Mouse (Mus musculus) kidney, postnatal 0 days (tissue): Measurements from ENCODE around the gene Ccr10. TPM values are rescaled to one million over a fixed set of nuclear protein-coding genes. Genes with fewer than 3 reads are reported as not detected.

Experiments used
- ATAC-seq: fragments of 200-750 bp; cut with Nextera tagmentation; replicated peaks from 2 replicates; pipeline ENCODE4 v1.8.0; 2017; ENCODE audit warnings: low read depth, moderate number of reproducible peaks, moderate TSS enrichment, moderate library complexity; ENCODE audit not compliant: low FRiP score
- DNase-seq: peaks from one replicate; pipeline ENCODE4 v3.0.0-alpha.2; 2016; ENCODE audit warnings: low spot score
- H3K27ac ChIP-seq: fragments of 300-500 bp; sonication (generic); 2 replicates; pipeline ENCODE4 v1.5.1; 2014; ENCODE audit warnings: mild to moderate bottlenecking
- H3K27me3 ChIP-seq: fragments of 300-500 bp; sonication (generic); 2 replicates; pipeline ENCODE4 v1.6.1; 2014; ENCODE audit warnings: low read length, mixed read lengths; ENCODE audit not compliant: insufficient read depth
- H3K36me3 ChIP-seq: fragments of 300-500 bp; sonication (generic); 2 replicates; pipeline ENCODE4 v1.6.1; 2014; ENCODE audit warnings: low read length, mixed read lengths; ENCODE audit not compliant: insufficient read depth
- H3K4me1 ChIP-seq: fragments of 300-500 bp; sonication (generic); replicated peaks from 2 replicates; pipeline ENCODE4 v1.6.1; 2014; ENCODE audit warnings: antibody characterized with exemption, low read length, mixed read lengths; ENCODE audit not compliant: insufficient read depth
- H3K4me2 ChIP-seq: fragments of 300-500 bp; sonication (generic); 2 replicates; pipeline ENCODE4 v1.6.1; 2014; ENCODE audit warnings: mild to moderate bottlenecking, low read length, moderate library complexity, mixed read lengths
- H3K4me3 ChIP-seq: fragments of 300-500 bp; sonication (generic); replicated peaks from 2 replicates; pipeline ENCODE4 v1.5.1; 2014; ENCODE audit warnings: low read depth, low read length
- H3K9ac ChIP-seq: fragments of 300-500 bp; sonication (generic); 2 replicates; pipeline ENCODE4 v1.6.1; 2014; ENCODE audit warnings: low read depth, low read length
- H3K9me3 ChIP-seq: fragments of 300-500 bp; sonication (generic); replicated peaks from 2 replicates; pipeline ENCODE4 v1.6.1; 2016; ENCODE audit warnings: low read length, inconsistent platforms, mixed read lengths
- CTCF ChIP-seq: IDR thresholded peaks from 2 replicates; pipeline ENCODE4 v1.5.1; 2016; ENCODE audit warnings: antibody characterized with exemption, low read depth, mild to moderate bottlenecking, moderate library complexity
- WGBS: fragments of 180-500 bp; shearing (Covaris S2); extraction: QIAGEN DNeasy Blood & Tissue Kit; methylation state at CpG from one replicate; pipeline ENCODE4 v1.1.7; 2014; 5-methylcytosine and 5-hydroxymethylcytosine counted together
- polyA plus RNA-seq: library from polyadenylated mRNA; unstranded; fragments of >200 nt; fragmentation: Nextera tagmentation; extraction: Ambion mirVana; gene quantifications from 2 replicates; pipeline ENCODE4 v1.2.1, GENCODE M21; 2015

The Ccr10 gene
- polyA plus RNA-seq, 1 experiment from 2014 or later, result 0.45 TPM

GRCm38 (mm10) chr11:101173631-101174388 lies 1.4 kb downstream of the Ccr10 start:
- Histone ChIP-seq H3K4me3 (peak overlapping the region; percentile 30), H3K9ac (peak overlapping the region; percentile 38), H3K9me3 (no peaks in the 10 kb centered on the region), H3K36me3 (no peaks in the 10 kb centered on the region), H3K4me1 (peaks cover 36% of the 10 kb centered on the region), H3K27me3 (no peaks in the 10 kb centered on the region), H3K27ac (peak overlapping the region; percentile 67; the same call in 1 of the 2 replicates), H3K4me2 (peak overlapping the region; percentile 65)
- TF ChIP-seq CTCF, result peak; percentile 93
- ATAC-seq (peak; percentile 57), DNase-seq (peak; percentile 90)
- WGBS, result 2% methylated on average over 56 of the region's 61 CpGs

DNA sequence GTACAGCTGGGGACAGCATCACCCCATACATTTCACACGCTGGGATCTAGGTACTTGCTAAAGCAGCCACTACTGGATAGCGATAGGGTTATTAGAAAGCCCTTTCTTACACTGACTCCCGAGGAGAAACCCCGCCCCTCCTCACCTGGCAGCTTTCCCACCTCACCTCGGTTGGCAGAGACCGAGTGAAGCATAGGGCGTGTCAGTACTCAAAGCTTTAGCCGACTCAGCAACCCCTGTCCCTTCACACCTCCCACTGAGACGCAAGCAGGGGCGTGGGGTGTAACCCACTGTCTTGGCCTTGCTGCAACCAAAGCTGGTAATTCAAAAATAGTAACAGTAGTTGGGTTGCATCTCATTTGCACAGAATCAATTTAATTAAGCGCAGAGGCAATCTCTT lies 2.1 kb downstream of the Ccr10 start:
- Histone ChIP-seq H3K4me1 (peaks cover 37% of the 10 kb centered on the region), H3K9ac (no peak overlapping the region)

DNA sequence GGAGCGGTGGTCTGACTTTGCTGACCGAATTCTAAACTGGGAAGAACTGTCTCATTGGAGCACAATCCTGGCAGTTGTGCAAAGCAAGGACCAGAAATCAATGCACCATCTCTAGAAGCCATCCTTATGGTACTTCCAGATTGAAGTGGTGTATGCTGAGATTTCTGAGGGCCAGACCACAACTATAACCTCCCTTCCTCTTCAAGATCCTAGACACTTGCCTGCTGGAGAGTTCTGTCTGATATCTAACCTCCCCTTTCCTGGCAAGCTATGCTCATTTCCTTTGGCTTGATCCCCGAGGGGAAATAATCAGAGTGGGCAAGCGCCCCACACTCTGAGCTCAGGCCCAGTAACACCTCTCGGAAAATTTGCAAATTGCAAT lies 2.8 kb downstream of the Ccr10 start:
- peaks cover 37% of the 10 kb centered on the region for H3K4me1 ChIP-seq
- 13% methylated on average over 5 of the region's 5 CpGs for WGBS
- TF ChIP-seq CTCF, result no peak
- ATAC-seq, result no peak
- peak overlapping the region; percentile 72; the same call in 1 of the 2 replicates for H3K27ac ChIP-seq
- no peaks in the 10 kb centered on the region for H3K27me3 ChIP-seq
- no peaks in the 10 kb centered on the region for H3K9me3 ChIP-seq
- H3K4me3 ChIP-seq, result peak overlapping the region; percentile 36
- H3K36me3 ChIP-seq, result peaks cover 4% of the 10 kb centered on the region; the same call in 1 of the 2 replicates
- peak overlapping the region; percentile 75 for H3K4me2 ChIP-seq
- no peak for DNase-seq
- H3K9ac ChIP-seq, result peak overlapping the region; percentile 43; the same call in 1 of the 2 replicates

More for the DNA sequence above, 2.1 kb downstream of the Ccr10 start:
- Histone ChIP-seq H3K4me2 (peak overlapping the region; percentile 65), H3K36me3 (no peaks in the 10 kb centered on the region), H3K27ac (peak overlapping the region; percentile 67; the same call in 1 of the 2 replicates), H3K4me3 (0 out of 2 replicates have a peak overlapping the region, but pooled peaks have one; percentile 30), H3K27me3 (no peaks in the 10 kb centered on the region), H3K9me3 (no peaks in the 10 kb centered on the region)
- ATAC-seq (no peak), DNase-seq (no peak)
- 4% methylated on average over 11 of the region's 11 CpGs for WGBS
- no peak for TF ChIP-seq CTCF

- ATAC-seq (no peak; the same call in 1 of the 2 replicates), DNase-seq (peak; percentile 92)
- TF ChIP-seq CTCF, result no peak
- Histone ChIP-seq H3K27ac (peak overlapping the region; percentile 72), H3K36me3 (peaks cover 9% of the 10 kb centered on the region; the same call in 1 of the 2 replicates), H3K4me3 (peak overlapping the region; percentile 36), H3K27me3 (no peaks in the 10 kb centered on the region), H3K4me1 (peaks cover 37% of the 10 kb centered on the region), H3K9me3 (no peaks in the 10 kb centered on the region), H3K9ac (peak overlapping the region; percentile 43), H3K4me2 (peak overlapping the region; percentile 75)
- under 1% methylated on average over 31 of the region's 31 CpGs for WGBS
Measured at GRCm38 (mm10) chr11:101171721-101172433, 3.4 kb downstream of the Ccr10 start.

- Histone ChIP-seq H3K9me3 (no peaks in the 10 kb centered on the region), H3K9ac (peak within 1 kb of the TSS; percentile 59), H3K4me1 (peaks cover 37% of the 10 kb centered on the region), H3K4me3 (peak within 1 kb of the TSS; percentile 74), H3K4me2 (peak within 1 kb of the TSS; percentile 75), H3K27me3 (no peaks in the 10 kb centered on the region), H3K36me3 (peaks cover 17% of the 10 kb centered on the region; the same call in 1 of the 2 replicates), H3K27ac (peak within 1 kb of the TSS; percentile 93)
- under 1% methylated on average over 46 of the region's 50 CpGs for WGBS
- ATAC-seq (peak; percentile 94), DNase-seq (peak; percentile 99)
- peak; percentile 33; the same call in 1 of the 2 replicates for TF ChIP-seq CTCF
Measured at GRCm38 (mm10) chr11:101170811-101171610, 4.2 kb downstream of the Ccr10 start, which contains the start of gene Plekhh3. Gene Plekhh3 (minus strand): TSS chr11:101171351.
